Mouse (Mus musculus): ENCODE data around the gene Zfp9. TPM values are rescaled to one million over a fixed set of nuclear protein-coding genes. Genes with fewer than 3 reads are reported as not detected.

Zfp9 gene
- 17.1 and 19.2 TPM in 2 replicates for polyA plus RNA-seq (2015; fragmentation: Nextera tagmentation; extraction: Ambion mirVana)

DNA sequence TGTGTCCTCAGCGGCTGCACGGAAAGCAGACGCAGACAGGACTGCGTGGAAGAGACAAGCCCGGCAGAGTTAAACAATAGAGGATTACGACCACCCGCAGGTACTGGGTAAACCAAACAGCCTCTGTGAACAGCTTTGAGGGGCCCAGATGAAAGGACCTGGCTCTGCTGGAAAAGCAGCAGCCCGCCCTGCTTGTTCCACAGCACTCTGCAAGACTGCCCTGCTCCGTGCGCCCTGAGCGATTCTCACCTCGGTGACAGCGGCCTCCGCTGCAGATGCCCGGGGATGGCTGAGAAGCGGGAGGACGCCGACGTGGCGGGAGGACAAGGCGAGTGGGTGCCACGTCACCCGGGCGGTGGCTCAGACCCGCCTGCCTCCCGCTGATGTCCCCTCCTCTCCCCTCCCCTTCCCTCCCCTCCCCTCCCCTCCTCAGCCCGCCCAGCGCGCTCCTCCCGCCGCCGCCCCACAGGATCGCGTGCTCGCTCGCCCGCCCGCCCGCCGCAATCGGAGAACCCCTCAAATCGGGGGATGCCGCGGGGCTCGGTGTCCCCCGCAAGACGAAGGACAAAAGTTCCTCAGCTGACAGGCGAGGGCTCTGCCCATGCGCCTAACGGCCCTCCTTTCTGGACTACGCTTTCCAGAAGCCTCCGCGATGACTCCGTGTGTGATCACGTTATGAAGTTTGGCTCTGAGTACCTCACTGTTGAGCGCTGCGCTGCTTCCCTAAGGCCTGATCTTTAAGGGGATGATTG, at the start of gene Zfp9:
Gene Zfp9, minus strand, starts transcription at position 364 of the 752 bp plus-strand sequence.
- peaks cover 13% of the 10 kb centered on the region for H3K36me3 ChIP-seq
- peak within 1 kb of the TSS; percentile 66 for H3K4me3 ChIP-seq
- WGBS, result under 1% methylated on average over 53 of the region's 57 CpGs
- peak; percentile 90 for ATAC-seq (ENCODE audit: insufficient number of reproducible peaks, low FRiP score, low TSS enrichment, low read depth)
- peak within 1 kb of the TSS; percentile 50 for H3K4me2 ChIP-seq
- H3K27me3 ChIP-seq, result no peaks in the 10 kb centered on the region
- peaks cover 9% of the 10 kb centered on the region; the same call in 1 of the 2 replicates for H3K4me1 ChIP-seq
- peak within 1 kb of the TSS; percentile 75 for H3K9ac ChIP-seq
- H3K27ac ChIP-seq, result peak within 1 kb of the TSS; percentile 94
- H3K9me3 ChIP-seq, result no peaks in the 10 kb centered on the region

DNA sequence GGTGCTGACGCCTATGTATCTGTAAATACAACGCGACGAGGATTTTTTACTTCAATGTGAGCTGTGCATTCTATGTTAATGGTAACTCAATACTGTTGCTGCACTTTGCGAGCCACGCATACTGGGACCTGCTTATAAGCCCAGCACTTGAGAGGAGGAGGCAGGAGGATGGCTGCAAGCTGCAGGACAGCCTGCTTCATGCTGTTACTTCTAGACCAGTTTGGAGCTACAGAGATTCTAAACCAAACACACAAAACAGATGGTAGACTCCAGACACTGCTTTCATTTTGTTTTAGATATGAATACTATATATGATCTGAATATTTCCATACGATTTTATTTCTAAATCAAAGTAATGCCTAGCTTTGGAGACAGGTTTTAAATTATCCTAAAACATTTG, 41.5 kb upstream of the Zfp9 start:
- H3K27me3 ChIP-seq, result no peaks in the 10 kb centered on the region
- no peak for ATAC-seq (ENCODE audit: insufficient number of reproducible peaks, low FRiP score, low TSS enrichment, low read depth)
- WGBS, result 54% methylated on average over 7 of the region's 7 CpGs
- H3K9me3 ChIP-seq, result no peaks in the 10 kb centered on the region
- no peak overlapping the region for H3K27ac ChIP-seq
- no peak overlapping the region for H3K9ac ChIP-seq
- H3K4me2 ChIP-seq, result no peak overlapping the region
- H3K4me1 ChIP-seq, result no peaks in the 10 kb centered on the region
- peaks cover 66% of the 10 kb centered on the region for H3K36me3 ChIP-seq
- H3K4me3 ChIP-seq, result no peak overlapping the region

- H3K9me3 ChIP-seq, result no peaks in the 10 kb centered on the region
- no peak for ATAC-seq (ENCODE audit: insufficient number of reproducible peaks, low FRiP score, low TSS enrichment, low read depth)
- H3K9ac ChIP-seq, result no peak overlapping the region
- H3K4me3 ChIP-seq, result no peak overlapping the region
- no peak overlapping the region for H3K4me2 ChIP-seq
- H3K36me3 ChIP-seq, result peaks cover 58% of the 10 kb centered on the region
- 89% methylated on average over 12 of the region's 12 CpGs for WGBS
- H3K4me1 ChIP-seq, result no peaks in the 10 kb centered on the region
- H3K27me3 ChIP-seq, result no peaks in the 10 kb centered on the region
- H3K27ac ChIP-seq, result no peak overlapping the region
Measured at GRCm38 (mm10) chr6:118513335-118514012, 34.4 kb upstream of the Zfp9 start.

- ATAC-seq (ENCODE audit: insufficient number of reproducible peaks, low FRiP score, low TSS enrichment, low read depth), result no peak
- Histone ChIP-seq H3K27ac (no peak overlapping the region), H3K9ac (no peak overlapping the region), H3K4me2 (no peak overlapping the region), H3K36me3 (peaks cover 24% of the 10 kb centered on the region), H3K9me3 (no peaks in the 10 kb centered on the region), H3K4me3 (no peak overlapping the region), H3K4me1 (no peaks in the 10 kb centered on the region), H3K27me3 (no peaks in the 10 kb centered on the region)
- 78% methylated on average over 7 of the region's 7 CpGs for WGBS
Measured at GRCm38 (mm10) chr6:118499010-118499409, 19.9 kb upstream of the Zfp9 start.

DNA sequence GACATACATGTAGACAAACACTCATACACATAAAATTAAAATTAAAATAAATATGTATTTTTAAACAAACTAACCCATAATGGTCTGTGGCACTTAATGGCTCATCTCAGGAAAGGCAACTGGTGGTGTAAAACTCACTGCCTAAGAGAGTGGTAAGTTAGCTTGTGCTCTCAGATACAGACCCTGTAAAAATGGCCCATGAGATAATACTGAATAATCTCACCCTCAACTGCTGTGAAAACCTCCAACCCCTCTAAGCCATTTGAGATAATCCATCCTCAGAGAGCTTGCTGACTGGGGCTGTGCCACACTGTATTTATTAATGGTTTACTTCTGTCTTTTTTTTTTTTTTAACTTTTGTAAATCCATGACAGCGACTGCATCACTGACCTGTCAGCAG, 3.0 kb upstream of the Zfp9 start:
- 87% methylated on average over 1 of the region's 1 CpGs for WGBS
- Histone ChIP-seq H3K4me3 (no peak overlapping the region), H3K9ac (no peak overlapping the region), H3K36me3 (no peaks in the 10 kb centered on the region), H3K9me3 (no peaks in the 10 kb centered on the region), H3K27ac (no peak overlapping the region), H3K4me2 (no peak overlapping the region), H3K27me3 (no peaks in the 10 kb centered on the region), H3K4me1 (peaks cover 3% of the 10 kb centered on the region; the same call in 1 of the 2 replicates)
- no peak for ATAC-seq (ENCODE audit: insufficient number of reproducible peaks, low FRiP score, low TSS enrichment, low read depth)

GRCm38 (mm10) chr6:118477875-118478785, 990 bp downstream of the Zfp9 start:
- no peak for ATAC-seq (ENCODE audit: insufficient number of reproducible peaks, low FRiP score, low TSS enrichment, low read depth)
- Histone ChIP-seq H3K36me3 (peaks cover 15% of the 10 kb centered on the region), H3K9me3 (no peaks in the 10 kb centered on the region), H3K9ac (peak overlapping the region; percentile 75), H3K4me1 (peaks cover 9% of the 10 kb centered on the region; the same call in 1 of the 2 replicates), H3K4me2 (peak overlapping the region; percentile 50), H3K27ac (peak overlapping the region; percentile 94), H3K4me3 (peak overlapping the region; percentile 66), H3K27me3 (no peaks in the 10 kb centered on the region)
- 19% methylated on average over 10 of the region's 10 CpGs for WGBS

GRCm38 (mm10) chr6:118462069-118462705, 16.9 kb downstream of the Zfp9 start:
- ATAC-seq (ENCODE audit: insufficient number of reproducible peaks, low FRiP score, low TSS enrichment, low read depth), result no peak
- peaks cover 47% of the 10 kb centered on the region for H3K36me3 ChIP-seq
- 86% methylated on average over 15 of the region's 15 CpGs for WGBS
- no peaks in the 10 kb centered on the region for H3K9me3 ChIP-seq
- H3K4me3 ChIP-seq, result no peak overlapping the region
- no peaks in the 10 kb centered on the region for H3K27me3 ChIP-seq
- no peaks in the 10 kb centered on the region for H3K4me1 ChIP-seq
- H3K9ac ChIP-seq, result no peak overlapping the region
- no peak overlapping the region for H3K4me2 ChIP-seq
- no peak overlapping the region for H3K27ac ChIP-seq

DNA sequence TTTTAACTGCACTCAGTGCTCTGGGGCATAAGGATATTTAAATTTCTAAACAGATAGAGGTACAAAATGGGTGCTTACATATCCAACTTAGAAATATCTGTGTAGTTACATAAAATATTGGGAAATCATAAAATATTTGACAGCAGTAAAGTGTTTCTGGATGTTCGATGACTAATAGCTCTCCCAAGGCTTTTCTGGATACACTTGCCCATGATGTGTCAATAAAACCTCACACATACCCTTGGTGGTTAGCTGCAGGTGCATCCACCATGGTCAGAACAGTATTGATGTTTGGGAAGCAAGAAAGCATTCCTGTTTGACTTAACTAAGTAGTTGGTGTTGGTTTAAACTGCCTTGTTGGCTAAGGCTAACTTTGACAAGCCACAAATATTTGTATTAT, 21.4 kb downstream of the Zfp9 start:
- Histone ChIP-seq H3K4me2 (no peak overlapping the region), H3K4me3 (no peak overlapping the region), H3K27me3 (no peaks in the 10 kb centered on the region), H3K36me3 (peaks cover 12% of the 10 kb centered on the region), H3K9ac (no peak overlapping the region), H3K9me3 (no peaks in the 10 kb centered on the region), H3K27ac (no peak overlapping the region), H3K4me1 (peaks cover 16% of the 10 kb centered on the region)
- 81% methylated on average over 1 of the region's 1 CpGs for WGBS
- no peak for ATAC-seq (ENCODE audit: insufficient number of reproducible peaks, low FRiP score, low TSS enrichment, low read depth)

DNA sequence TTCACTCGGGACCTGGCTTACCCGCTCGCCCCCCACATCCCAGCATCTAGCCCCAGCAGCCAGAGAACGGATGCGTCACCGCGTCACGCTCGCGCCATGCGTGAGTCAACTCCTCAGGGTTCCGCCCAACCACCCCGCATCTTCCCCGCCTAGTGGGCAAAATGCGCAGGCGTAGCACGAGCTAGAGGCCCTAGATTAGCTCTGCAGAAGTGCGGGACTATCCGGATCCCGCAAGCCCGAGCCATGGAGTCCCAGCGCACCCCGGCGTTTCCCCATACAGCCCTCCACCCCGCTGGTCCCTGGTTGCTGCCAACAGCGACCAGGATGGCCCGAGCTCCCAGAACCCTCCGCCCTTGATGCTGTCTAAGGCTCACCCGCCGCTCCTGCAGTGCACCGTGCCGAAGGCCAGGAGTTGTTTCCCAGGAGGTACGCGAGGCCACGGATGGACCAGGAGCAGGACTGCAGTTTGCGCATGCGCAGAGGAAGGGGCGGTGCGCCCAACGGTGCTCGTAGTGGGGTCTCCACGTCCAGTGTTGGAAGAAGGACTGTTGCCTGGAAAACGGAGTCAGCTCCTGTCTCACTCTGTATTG, 24.0 kb downstream of the Zfp9 start, which contains the start of gene Zfp248:
Gene Zfp248, minus strand, starts transcription at position 487 of the 590 bp plus-strand sequence.
- H3K36me3 ChIP-seq, result no peaks in the 10 kb centered on the region; the same call in 1 of the 2 replicates
- H3K4me1 ChIP-seq, result peaks cover 16% of the 10 kb centered on the region
- peak within 1 kb of the TSS; percentile 97 for H3K27ac ChIP-seq
- peak within 1 kb of the TSS; percentile 69 for H3K4me2 ChIP-seq
- peak within 1 kb of the TSS; percentile 95 for H3K9ac ChIP-seq
- H3K9me3 ChIP-seq, result no peaks in the 10 kb centered on the region
- ATAC-seq (ENCODE audit: insufficient number of reproducible peaks, low FRiP score, low TSS enrichment, low read depth), result peak; percentile 90
- under 1% methylated on average over 43 of the region's 43 CpGs for WGBS
- H3K27me3 ChIP-seq, result no peaks in the 10 kb centered on the region
- H3K4me3 ChIP-seq, result peak within 1 kb of the TSS; percentile 79

DNA sequence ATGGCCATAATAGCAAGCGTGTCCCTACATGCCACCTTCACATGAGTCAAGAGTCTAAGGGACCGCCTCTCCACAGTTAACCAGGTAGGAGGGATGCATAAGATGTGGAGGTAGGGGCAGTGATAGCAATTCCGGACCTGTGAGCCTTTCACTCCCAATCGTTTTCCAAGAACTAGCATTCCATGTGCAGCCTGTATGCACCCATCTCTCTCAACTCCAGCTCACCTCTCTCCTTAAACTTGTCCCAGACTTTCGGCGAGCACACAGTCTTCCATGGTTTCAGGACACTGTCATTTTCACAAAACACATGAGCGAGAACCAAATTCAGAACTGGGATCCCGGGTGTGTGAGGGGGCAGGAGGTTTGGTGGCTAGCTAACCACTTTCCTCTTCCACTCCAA, 24.7 kb downstream of the Zfp9 start:
- Histone ChIP-seq H3K4me2 (peak overlapping the region; percentile 69), H3K27ac (peak overlapping the region; percentile 97; the same call in 1 of the 2 replicates), H3K9me3 (no peaks in the 10 kb centered on the region), H3K4me1 (peaks cover 16% of the 10 kb centered on the region), H3K36me3 (no peaks in the 10 kb centered on the region; the same call in 1 of the 2 replicates), H3K27me3 (no peaks in the 10 kb centered on the region), H3K4me3 (peak overlapping the region; percentile 79), H3K9ac (peak overlapping the region; percentile 95)
- WGBS, result 23% methylated on average over 8 of the region's 8 CpGs
- ATAC-seq (ENCODE audit: insufficient number of reproducible peaks, low FRiP score, low TSS enrichment, low read depth), result no peak

DNA sequence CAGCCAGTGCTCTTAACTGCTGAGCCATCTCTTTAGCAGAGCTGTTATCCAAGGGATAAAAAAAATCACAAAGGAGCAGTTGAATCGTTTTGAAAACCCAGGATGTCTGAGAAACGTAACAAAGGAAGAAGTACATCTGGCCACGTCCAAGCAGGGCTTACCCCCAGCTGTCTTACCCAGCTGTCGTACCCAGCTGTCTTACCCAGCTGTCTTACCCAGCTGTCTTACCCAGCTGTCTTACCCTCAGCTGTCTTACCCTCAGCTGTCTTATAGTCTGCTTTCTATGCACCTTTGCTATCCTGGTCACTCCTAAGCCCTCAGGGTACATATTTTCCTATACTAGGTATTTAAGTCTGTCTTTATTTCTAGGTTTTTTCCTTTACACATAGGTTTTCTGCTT, 47.6 kb downstream of the Zfp9 start:
- ATAC-seq (ENCODE audit: insufficient number of reproducible peaks, low FRiP score, low TSS enrichment, low read depth), result no peak
- 79% methylated on average over 4 of the region's 4 CpGs for WGBS
- H3K27ac ChIP-seq, result no peak overlapping the region

More for the DNA sequence above, 47.6 kb downstream of the Zfp9 start:
- H3K27me3 ChIP-seq, result no peaks in the 10 kb centered on the region
- peaks cover 45% of the 10 kb centered on the region for H3K36me3 ChIP-seq
- H3K4me1 ChIP-seq, result no peaks in the 10 kb centered on the region
- no peak overlapping the region for H3K9ac ChIP-seq
- no peaks in the 10 kb centered on the region for H3K9me3 ChIP-seq
- no peak overlapping the region for H3K4me2 ChIP-seq
- H3K4me3 ChIP-seq, result no peak overlapping the region

Measured in limb, embryonic 15.5 days (tissue).